Mouse (Mus musculus) lung, adult 2 months (tissue): ENCODE results near the gene Sbno2.

Experiments
- CTCF ChIP-seq: fragments of 200-500 bp; IDR thresholded peaks from 2 replicates; pipeline ENCODE4 v1.5.1; 2011; ENCODE audit warnings: mild to moderate bottlenecking, low read length, control low read depth; ENCODE audit not compliant: insufficient read depth
- POLR2A ChIP-seq: fragments of 200-500 bp; IDR thresholded peaks from 2 replicates; pipeline ENCODE4 v1.6.1; 2011; ENCODE audit warnings: low read depth, mild to moderate bottlenecking, control low read depth, low read length, borderline replicate concordance; ENCODE audit errors: extremely low read depth

- TF ChIP-seq POLR2A = no peak
- TF ChIP-seq CTCF = no peak
Measured at GRCm38 (mm10) chr10:80075924-80076323, 29.4 kb downstream of the Sbno2 start.
